Mouse (Mus musculus) ovary, postnatal 14 days (tissue): ENCODE measurements around the gene Hcfc1r1.
A peak's percentile ranks its signal among the peaks of the same experiment; 100 is the strongest.

Experiments used
- DNase-seq: peaks from one replicate; pipeline ENCODE4 v3.0.0; 2022; ENCODE audit warnings: low spot score

The Hcfc1r1 gene

DNA sequence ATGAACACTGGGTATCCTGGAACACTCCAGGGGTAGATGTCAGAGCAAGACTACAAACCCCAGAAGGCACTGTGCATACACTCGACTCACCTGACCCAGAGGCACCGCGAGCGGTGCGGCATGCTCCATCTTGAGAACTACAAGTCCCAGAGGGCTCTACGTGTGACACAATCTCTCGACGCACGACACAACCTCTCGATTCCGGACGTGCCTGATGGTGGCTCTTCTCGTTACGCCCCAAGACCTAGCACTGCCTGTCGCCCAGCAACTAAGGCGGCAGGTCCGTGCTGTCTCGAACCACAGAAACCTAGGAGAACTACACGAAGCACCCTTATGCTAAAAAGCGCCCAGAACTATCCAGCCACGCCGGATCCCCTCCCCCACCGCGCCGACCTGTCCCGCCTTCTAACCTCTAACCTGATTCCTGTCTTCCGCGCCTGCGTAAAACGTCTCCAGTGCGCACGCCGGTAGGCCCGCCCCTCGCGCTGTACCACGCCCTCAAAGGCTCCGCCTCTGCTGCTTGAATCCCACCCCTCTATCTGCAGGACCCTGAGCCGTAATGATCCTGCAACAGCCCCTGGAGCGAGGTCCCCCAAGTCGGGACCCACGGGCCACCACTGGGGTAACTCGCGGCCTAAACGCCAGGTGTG is at the start of gene Hcfc1r1, which contains the start of gene Thoc6:
Gene Hcfc1r1 (plus strand): TSS at position 173 of the 650 bp plus-strand sequence.
Gene Thoc6 (minus strand): TSS at position 459 of the 650 bp plus-strand sequence.
- peak; percentile 82 for DNase-seq

DNA sequence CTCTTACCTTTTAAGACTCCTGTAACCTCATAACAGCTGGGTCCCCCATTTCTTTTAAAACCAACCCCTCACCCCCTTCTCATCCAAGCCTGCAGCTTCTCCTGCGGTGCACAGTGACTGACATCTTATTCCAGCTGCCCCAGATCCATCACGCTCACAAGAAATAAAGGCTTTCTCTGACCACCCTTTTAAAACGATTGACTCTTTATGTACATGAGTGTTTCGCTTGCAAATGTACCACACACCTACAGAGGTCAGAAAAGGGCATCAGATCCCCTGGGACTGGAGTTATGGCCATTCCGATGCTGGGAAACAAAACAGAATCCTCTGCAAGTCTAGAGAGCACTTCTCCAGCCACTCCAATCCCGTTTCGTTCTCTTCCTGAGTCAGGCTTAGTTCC is 45.6 kb upstream of the Hcfc1r1 start:
- no peak for DNase-seq

DNA sequence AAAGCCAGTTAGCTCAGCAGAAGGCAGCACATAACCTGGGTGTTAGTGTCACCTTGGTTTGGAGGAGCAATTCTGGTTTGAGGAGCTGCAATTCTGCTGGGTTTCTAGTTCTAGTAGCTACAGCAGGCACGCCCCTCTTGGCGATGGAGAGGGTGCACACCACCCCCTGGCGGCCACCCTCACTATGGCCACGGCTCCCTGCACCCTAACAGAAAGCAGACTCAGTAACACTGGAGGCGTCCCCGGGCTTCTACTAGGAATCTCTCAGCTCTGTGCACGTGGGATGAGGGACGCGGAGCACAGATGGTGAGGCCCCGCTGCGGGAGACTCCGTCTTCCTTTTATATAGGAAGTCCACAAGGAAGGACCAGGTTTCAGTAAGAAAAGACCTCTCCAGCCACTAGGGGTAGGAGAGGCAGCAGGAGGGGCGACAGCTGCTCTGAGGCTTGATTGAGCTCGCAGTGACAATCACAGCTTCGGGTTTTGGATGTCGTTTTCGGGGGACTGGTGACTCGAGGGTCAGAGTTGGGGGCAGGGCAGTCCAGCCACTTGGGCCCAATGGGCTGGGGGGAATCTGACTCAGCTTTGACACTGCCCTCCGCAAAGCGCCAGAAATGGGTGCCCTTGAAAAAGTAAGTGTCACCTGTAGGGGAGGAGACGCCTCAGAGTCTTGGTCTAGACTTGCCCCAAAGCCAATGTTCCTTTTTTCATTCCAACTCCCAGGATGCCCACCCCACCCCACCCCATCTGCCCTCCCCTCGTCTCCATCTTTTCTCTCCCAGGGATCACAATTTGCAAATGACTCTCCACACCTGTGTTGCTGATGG is 43.0 kb upstream of the Hcfc1r1 start:
- peak; percentile 82 for DNase-seq

DNA sequence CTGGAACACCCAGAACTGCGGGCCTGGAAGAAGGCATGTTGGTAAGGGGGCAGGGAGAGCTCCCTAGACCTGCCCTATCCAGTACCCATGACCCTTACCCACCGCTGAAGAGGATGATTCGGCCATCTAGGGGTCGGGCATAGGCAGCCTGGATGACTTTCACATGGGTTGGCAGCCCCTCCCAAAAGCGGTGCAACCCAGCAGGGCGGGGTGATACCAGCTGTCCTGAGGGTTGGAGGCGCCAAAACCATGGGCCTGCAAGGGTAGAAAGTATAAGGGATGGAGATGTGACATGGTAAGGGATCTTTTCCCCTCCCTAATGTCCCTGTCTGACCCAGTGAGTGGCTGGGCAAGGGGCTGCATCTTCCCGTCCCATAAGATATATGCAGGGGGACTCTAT is 42.2 kb upstream of the Hcfc1r1 start:
- no peak for DNase-seq

DNA sequence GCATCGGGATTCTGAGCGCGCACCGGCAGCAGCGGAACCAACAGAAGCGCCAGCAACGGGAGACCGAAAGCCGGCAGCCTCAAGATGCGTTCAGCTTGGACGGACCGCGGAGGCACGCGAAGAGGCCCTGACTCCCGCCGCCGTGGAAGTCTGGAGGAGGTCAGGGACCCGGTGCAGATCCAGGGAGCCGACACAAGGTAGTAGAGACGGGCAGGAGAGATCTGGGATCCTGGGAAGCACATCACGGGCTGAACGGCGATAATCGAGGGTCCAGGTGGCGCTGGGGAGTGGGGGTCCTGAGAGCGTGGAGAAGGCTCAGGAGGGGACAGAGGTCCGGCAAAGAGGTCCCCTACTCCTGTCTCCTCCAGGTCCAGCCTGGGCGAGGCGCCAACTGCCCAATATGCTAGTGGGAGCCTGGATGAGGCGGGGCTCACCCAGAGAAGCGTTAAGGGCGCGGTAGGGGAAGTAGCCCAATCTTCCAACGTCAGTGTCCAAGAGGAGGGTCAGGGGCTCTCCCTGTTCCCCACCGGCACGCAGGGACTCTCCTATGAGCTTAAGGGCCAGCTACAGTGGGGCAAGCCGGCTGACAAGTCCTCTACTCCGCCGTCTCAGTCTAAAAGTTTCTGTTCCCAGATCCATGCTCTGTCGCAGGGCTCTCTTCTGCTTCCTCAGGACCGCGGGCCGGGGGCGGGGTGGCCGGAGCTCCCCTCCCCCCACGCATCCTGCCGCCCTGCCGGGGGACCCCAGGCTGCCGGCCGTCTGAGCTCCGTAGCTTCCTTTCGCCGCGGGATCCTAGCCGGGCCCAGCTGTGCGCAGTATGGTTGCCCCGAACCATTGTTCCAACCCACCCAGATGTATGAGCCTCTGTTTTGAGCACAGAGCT is 28.5 kb upstream of the Hcfc1r1 start, which contains the start of gene Mmp25:
Gene Mmp25 (minus strand): TSS at position 665 of the 883 bp plus-strand sequence.
- DNase-seq: no peak

DNA sequence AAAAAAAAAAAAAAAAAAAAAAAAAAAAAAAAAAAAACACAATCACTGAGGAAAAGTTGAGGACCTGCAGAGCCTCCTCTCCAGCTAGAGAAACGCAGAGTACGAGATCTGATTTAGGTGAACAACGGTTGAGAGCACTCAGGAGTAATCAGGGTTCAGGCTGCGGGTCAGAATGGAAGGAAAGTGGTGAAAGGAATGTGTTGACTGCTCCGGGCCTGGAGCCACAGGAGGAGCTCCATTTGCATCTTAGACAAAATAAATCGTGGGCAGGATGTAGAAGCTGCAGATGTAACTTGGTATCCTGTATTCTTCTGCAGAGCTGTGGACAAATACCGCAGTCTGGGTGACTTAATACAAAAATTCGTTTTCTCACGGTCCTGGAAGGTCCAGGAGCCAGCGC is 27.5 kb upstream of the Hcfc1r1 start:
- DNase-seq: no peak

DNA sequence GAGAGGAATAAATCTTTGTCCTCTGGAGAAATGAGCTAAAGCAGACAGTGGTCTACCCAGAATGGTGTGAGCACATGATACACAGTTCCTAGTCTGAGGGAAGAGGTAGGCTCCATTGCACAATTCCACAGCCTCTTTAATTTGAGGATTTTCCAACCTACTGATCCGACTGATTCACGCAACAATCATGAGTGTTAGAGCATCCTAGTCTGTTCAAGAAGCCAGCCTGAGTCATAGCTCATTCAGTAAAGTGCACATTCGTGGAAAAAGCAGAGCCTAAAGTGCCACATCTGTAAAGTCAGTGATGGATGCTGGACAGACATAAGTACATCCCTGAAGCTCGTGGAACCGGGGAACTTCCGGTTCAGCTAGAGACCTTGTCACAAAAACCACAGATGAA is 22.0 kb upstream of the Hcfc1r1 start:
- DNase-seq: no peak

DNA sequence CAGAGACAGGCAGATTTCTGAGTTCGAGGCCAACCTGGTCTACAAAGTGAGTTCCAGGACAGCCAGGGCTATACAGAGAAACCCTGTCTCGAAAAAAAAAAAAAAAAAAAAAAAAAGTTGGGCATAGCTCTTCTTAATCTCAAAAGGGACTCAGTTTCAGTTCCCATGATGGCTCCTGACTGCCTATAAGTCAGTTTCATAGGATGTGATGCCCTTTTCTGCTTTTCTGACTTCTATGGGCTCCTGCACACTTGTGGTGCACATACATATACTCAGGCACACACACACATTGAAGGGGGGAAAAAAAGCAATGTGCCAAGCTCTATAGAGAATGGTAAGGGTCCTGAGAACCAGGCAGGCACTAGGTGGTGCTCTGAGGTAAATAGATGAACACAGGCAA is 20.1 kb upstream of the Hcfc1r1 start:
- no peak for DNase-seq

DNA sequence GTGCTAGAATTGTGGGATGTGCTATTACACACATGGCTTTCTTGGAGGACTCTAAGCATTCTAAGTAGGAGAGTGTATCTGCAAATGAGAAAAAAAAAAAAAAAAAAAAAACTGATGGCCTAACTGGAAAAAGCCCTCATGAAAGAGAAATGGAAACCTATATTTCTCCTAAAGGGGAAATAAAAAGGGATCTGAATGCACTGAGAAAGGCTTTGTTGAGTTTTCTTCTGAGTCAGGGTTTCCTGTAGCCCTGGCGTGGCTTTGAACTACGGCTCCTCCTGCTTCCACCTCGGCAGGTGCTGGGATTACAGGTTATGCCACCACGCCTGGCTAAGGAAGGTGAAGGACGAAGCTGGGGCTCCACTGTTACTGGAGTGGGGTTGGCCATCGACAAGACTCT is 19.4 kb upstream of the Hcfc1r1 start:
- DNase-seq: no peak

DNA sequence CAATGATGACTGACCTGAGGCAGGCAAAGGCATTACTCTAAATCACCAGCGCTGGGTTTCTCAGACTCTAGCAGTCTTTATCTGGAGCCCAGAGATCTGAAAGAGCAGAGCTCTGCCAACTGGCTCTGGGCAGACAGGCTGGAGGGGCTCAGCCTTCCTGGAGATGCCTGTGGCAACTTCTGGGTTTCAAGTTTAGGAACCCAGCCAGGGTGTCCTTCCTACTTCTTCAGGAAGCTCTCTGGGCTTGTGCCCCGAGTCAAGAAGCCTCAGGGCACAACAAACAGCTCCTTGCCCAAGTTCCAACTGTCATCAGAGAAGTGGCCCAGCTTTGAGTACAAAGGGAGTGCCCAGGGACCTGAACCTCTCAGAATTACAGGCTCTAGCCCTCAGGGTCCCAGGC is 19.0 kb upstream of the Hcfc1r1 start:
- DNase-seq: no peak

DNA sequence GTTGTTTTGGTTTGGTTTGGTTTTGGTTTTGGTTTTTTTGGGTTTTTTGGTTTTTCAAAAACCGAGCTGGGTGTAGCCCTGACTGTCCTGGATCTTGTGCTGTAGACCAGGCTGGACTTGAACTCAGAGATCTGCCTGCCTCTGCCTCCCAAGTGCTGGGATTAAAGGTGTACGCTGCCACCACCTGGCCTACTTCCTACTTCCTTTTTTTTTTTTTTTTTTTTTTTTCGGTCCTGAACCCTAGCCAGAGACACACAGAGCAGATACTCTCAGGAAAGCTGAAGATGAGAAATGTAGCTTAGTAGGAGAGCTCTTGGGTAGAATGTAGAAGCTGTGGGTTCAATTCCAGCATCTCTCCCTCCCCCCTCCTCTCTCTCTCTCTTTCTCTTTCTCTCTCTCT is 14.9 kb upstream of the Hcfc1r1 start:
- DNase-seq: no peak

DNA sequence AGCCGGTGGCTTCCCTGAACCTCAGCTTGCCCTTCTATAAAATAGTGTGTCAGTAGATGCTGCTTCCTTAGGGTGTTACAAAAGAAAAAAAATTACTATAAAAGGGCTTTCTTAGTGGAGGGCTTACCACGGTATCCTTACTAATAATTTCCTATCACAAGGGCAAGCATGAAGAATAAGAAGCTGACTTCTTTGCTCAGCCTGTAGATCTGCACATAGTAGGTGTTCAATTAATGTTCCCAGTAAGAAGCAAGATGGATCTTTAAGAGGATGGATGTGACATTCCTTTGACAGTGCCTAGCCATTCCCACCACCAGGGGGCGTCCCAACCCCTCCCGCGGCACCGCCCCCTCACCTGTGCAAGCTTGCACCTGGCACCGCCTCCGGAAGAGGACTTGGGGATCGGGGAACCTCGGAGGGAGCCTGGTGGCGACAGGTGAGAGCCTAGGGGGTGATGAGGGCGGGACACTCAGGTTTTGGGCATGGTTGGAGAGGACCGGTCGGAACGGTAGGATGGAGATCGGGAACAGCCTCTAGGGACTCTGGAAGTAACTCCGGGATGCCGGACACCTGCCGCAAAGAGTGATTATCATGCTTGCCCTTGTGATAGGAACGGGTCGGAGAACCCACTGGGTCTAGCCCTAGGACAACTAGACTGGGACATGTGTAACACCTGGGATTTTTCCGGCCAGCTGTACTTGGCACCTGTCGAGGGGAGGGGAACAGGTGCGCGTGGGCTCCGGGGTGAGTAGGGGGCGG is 13.1 kb upstream of the Hcfc1r1 start, which contains the start of gene Bicdl2:
Gene Bicdl2 (plus strand): TSS at position 390 of the 759 bp plus-strand sequence.
- peak; percentile 63 for DNase-seq

DNA sequence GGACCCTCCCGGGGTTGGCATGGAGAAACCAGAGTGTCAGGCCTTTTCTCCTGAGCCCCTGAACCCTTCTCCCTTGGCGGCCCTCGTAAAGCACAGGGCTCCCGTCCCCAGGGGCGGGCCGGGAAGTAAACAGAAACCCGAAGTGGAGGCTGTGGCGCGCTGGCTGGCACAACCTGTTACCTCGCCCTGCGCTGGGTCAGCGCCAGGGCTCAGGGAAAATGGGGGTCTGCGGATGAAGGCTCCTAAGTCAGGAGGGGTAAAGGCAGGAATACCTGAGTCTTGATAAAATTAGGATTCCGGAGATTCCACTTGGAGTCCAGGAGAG is 12.6 kb upstream of the Hcfc1r1 start:
- DNase-seq: no peak

DNA sequence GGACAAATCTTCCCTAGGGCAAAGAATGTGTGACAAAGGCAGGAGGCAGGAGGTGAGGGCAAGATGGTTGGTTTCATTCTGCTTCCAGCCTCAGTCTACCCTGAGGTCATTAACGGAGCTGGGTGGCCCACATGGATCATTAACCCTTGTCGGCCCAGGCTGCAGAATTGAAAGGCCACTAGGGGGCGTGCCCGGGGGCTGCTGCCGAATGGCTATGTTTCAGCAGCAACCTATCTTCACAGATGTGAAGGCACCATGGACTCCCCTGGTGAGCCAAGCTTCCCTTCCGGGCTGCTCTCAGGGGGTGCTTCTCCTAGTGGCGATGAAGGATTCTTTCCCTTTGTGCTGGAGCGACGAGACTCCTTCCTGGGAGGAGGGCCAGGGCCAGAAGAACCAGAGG is 11.9 kb upstream of the Hcfc1r1 start:
- no peak for DNase-seq

DNA sequence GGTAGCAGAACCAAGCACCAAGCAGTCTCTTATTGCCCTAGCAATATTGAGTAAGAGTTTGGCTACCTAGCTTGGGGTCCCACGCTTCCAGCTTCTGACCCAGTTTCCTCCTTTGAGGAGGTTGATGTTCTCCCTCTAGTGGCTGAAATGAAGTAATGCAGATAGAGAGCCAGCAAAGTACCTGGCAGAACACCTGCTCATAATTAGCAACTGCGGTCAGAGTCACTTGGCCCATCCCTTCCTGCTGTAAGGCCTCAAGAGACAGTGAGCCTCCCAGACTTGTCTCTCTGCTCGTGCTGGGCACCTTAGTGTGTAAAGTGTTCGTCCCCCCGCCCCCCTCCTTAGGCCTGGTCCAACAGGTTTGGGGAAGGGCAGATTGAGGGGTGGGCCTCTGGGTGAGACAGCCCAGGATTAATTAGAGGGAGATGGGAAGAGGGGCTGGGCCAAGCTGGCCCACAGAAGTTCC is 8.8 kb upstream of the Hcfc1r1 start:
- DNase-seq: no peak

DNA sequence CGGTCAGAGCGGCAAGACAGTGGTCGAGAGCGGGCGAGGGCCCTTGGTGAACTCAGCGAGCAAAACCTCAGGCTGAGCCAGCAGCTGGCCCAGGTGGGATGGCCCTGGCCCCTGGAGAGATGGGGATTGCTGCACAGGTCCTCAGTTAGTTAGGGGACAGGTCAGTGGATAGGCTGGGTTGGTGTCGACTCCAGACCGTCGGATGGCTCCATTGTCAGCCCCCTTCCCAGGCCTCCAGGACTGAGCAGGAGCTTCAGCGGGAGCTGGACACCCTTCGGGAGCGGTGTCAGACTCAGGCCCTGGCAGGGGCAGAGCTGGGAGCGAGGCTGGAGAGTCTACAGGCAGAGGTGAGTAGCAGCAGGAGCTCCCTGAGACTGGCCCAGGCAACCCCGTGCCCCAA is 7.9 kb upstream of the Hcfc1r1 start:
- no peak for DNase-seq

DNA sequence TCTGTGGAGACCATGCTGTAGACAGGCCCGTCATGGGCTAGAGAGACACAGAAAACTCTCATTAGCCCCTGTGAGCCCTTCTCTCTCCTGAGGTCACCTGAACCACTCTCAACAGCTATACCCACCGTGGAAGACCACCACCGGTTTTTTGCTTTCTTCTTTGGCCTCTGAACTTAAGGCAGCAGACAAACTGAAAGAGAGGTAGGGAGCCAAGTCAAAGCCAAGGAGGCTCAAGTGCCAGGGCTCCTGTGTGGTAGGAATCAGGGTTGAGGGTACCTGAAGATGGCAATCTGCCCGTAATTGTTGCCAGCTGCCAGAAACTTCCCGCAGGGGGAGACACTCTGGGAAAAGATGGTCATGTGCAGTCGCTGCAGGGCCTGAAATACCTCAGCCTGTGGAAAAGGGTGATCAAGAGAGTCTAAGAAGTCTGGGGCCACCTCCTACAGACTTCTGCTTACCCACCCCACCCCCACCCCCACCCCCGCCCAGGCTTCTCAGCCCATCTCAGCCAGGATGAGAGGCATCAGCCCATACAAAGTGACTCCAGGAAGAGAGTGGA is 2.8 kb upstream of the Hcfc1r1 start:
- no peak for DNase-seq

DNA sequence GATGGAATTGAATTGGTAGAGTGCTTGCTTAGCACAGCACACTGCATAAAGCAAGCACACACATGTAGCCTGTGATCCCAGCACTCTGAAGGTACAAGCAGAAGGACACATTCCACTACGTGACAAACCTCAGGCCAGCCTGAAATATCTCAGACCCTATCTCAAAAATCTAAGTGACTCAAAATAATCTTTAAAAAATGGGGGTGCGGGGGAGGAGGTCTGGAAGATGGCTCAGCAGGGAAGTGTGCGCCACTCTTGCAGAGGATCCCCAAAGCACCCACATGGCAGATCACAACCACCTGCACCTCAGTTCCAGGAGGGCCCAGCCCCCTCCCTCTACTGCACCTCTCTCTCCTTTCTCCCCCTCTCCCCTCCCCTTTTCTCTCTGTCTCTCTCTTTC is 1.9 kb upstream of the Hcfc1r1 start:
- no peak for DNase-seq

DNA sequence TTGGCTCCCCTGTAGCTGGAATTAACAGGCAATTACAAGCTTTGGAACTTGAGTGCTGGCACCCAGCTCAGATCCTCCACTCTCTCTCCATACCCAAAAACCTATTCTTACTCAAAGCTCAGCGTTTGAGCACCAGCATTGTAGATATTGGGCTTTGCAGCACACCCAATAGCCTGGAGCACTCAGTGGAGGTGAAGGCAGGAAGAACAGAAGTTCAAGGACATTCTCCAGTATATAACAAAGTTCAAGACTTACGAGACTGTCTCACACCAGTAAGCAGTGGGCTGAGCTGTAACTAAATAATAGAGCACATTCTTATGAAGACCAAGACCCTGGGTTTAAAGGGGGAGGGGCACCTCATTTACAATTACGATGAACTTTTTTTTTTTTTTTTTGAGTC is 635 bp upstream of the Hcfc1r1 start:
- no peak for DNase-seq

DNA sequence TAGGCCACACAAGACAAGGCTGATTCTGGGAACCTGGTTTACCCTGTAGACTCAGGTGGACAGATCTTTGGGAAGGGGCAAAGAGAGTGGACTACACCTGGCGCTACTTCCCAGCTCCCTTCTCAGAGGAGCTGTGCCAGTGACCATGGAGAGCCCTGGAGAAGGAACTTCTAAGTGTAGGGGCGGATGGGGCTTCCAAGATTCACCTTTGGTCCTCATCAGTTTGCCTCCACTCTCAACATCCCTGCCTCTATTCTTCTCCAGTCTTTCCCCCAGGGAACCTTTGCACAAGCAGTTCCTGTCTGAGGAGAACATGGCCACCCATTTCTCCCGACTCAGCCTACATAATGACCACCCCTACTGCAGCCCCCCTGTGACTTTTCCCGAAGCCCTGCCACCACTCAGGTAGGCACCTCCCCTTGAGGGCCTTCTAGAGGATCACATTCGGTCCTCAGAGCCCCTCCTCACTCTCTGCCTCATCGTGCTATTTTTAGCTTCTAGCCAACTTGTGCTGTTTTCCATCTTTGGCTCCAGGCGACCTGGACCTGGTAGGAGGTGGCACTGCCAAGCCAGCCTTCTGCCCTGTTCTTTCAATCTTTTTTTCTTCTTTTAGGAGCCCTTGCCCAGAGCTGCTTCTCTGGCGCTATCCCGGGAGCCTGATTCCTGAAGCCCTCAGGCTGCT is 1.0 kb downstream of the Hcfc1r1 start:
- no peak for DNase-seq

DNA sequence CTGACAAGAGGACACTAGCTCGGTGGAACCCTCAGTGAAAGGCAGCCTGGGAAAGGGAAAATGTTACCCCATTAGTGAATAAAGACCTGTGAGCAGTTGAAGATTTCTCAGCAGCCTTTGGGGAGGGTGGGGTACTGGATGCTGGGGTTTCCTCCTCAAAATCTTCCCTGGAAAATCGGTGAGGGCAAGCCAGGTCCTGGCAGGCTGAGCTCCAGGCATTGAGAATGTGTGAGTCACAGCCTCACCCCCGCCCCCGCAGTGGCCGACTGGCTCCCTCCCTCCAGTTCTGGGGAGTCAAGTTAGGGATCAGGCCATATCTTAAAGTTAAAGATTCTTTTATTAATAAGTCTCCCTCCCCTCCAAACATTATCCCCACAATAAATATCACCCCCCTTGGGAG is 1.7 kb downstream of the Hcfc1r1 start:
- peak; percentile 33 for DNase-seq
